Mouse (Mus musculus): ENCODE data around the gene Ucn2. TPM values are rescaled to one million over a fixed set of nuclear protein-coding genes. Genes with fewer than 3 reads are reported as not detected.

Gene Ucn2
- polyA plus RNA-seq (2021; fragmentation: Nextera tagmentation), result not detected in 2 replicates
- long read RNA-seq, experiment 1, result 0 reads
- long read RNA-seq, experiment 2, result 0 reads

GRCm38 (mm10) chr9:108985710-108986109, at the start of gene Ucn2:
Ucn2 (plus strand) TSS chr9:108986010.

GRCm38 (mm10) chr9:108936418-108937364, 49.1 kb upstream of the Ucn2 start, which contains the start of gene Uqcrc1:
Uqcrc1 (plus strand) TSS chr9:108936633.

DNA sequence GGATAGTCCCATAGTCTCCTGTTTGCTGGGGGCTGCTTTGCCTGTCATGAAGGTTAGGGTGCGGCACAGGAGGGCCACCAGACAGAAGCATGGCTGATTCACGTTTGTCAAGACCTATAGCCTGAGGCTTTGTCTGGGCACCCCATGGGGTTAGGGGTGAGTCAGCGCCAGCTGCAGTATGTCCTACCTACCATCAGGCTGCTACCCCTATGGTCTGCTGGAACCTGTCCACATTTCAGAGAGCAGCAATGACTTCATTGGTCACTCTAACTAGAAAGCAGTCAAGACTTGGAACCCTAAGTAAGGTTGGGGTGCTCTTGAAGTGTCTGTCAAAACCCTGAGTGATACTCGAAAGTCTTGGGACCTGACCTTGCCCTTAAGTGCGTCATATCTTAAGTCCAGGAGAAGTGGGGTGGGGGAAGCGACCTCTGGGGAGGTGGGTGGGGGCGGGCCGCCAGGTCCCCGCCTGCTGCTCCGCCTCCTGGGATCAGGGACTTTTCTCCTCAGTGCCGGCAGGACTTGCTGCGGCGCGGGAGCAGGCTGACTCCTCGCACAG, 32.7 kb upstream of the Ucn2 start, which contains the start of gene Col7a1:
TSS of gene Col7a1 (plus strand) at position 506 of the 556 bp plus-strand sequence.

GRCm38 (mm10) chr9:108991428-108992084, 5.7 kb downstream of the Ucn2 start, which contains the start of gene Pfkfb4:
Pfkfb4 (plus strand) TSS chr9:108991778.

Small RNA genes within 50 kb of the gene (microRNA-seq; reads per million reads assigned to microRNA genes)
- gene Mir711, result not detected

Other genes starting within 250 kb of the Ucn2 start
- 31.9 and 32.7 TPM in 2 replicates for gene Ip6k2, start 202.2 kb upstream of the Ucn2 start, polyA plus RNA-seq (2021; fragmentation: Nextera tagmentation)
- gene Nckipsd, start 177.6 kb upstream of the Ucn2 start, polyA plus RNA-seq (2021; fragmentation: Nextera tagmentation), result 45.0 and 53.8 TPM in 2 replicates
- 1.8 and 3.7 TPM in 2 replicates for gene Celsr3, start 159.7 kb upstream of the Ucn2 start, polyA plus RNA-seq (2021; fragmentation: Nextera tagmentation)
- gene Slc26a6, start 132.7 kb upstream of the Ucn2 start, polyA plus RNA-seq (2021; fragmentation: Nextera tagmentation), result 9.3 and 12.2 TPM in 2 replicates
- gene Tmem89, start 71.4 kb upstream of the Ucn2 start, polyA plus RNA-seq (2021; fragmentation: Nextera tagmentation), result 1.0 and 2.9 TPM in 2 replicates
- gene Uqcrc1, start 49.4 kb upstream of the Ucn2 start, polyA plus RNA-seq (2021; fragmentation: Nextera tagmentation), result 652 and 670 TPM in 2 replicates
- gene Col7a1, start 32.4 kb upstream of the Ucn2 start, polyA plus RNA-seq (2021; fragmentation: Nextera tagmentation), result not detected in 2 replicates
- gene Pfkfb4, start 5.8 kb downstream of the Ucn2 start, polyA plus RNA-seq (2021; fragmentation: Nextera tagmentation), result 4.7 and 5.6 TPM in 2 replicates
- gene Shisa5, start 52.6 kb downstream of the Ucn2 start, polyA plus RNA-seq (2021; fragmentation: Nextera tagmentation), result 119 and 124 TPM in 2 replicates
- gene Trex1, start 73.7 kb downstream of the Ucn2 start, polyA plus RNA-seq (2021; fragmentation: Nextera tagmentation), result 12.0 and 12.5 TPM in 2 replicates
- 19.7 and 20.0 TPM in 2 replicates for gene Atrip, start 88.1 kb downstream of the Ucn2 start, polyA plus RNA-seq (2021; fragmentation: Nextera tagmentation)
- gene Ccdc51, start 96.5 kb downstream of the Ucn2 start, polyA plus RNA-seq (2021; fragmentation: Nextera tagmentation), result 3.6 and 4.4 TPM in 2 replicates
- gene Tma7, start 96.6 kb downstream of the Ucn2 start, polyA plus RNA-seq (2021; fragmentation: Nextera tagmentation), result 619 and 702 TPM in 2 replicates
- 15.1 and 22.6 TPM in 2 replicates for gene Plxnb1, start 109.4 kb downstream of the Ucn2 start, polyA plus RNA-seq (2021; fragmentation: Nextera tagmentation)
- gene Fbxw21, start 176.0 kb downstream of the Ucn2 start, polyA plus RNA-seq (2021; fragmentation: Nextera tagmentation), result not detected in 2 replicates
- 0.10 and 0.36 TPM in 2 replicates for gene Fbxw13, start 210.0 kb downstream of the Ucn2 start, polyA plus RNA-seq (2021; fragmentation: Nextera tagmentation)
- not detected in 2 replicates for gene Fbxw20, start 248.7 kb downstream of the Ucn2 start, polyA plus RNA-seq (2021; fragmentation: Nextera tagmentation)